Mouse (Mus musculus): ENCODE measurements around the gene Lce1k.
"Not testable (repeated sequence)": the region's sequence is repeated elsewhere in the genome, so short reads cannot be mapped to it uniquely, and the experiment has no call there.

Gene Lce1k

GRCm38 (mm10) chr3:92807791-92808190 lies at the start of gene Lce1k:
Lce1k (minus strand) TSS chr3:92807891.
- DNase-seq, result no peak

- DNase-seq, result no peak
These were observed 43.5 kb upstream of the Lce1k start, which contains the start of gene Lce1l for GRCm38 (mm10) chr3:92851186-92851585. Lce1l (minus strand) TSS chr3:92851286.

GRCm38 (mm10) chr3:92827108-92827507 lies 19.4 kb upstream of the Lce1k start, which contains the start of gene Kprp:
Kprp (minus strand) TSS chr3:92827247.
- DNase-seq, result no peak

- no peak for DNase-seq
These were observed 18.1 kb upstream of the Lce1k start for GRCm38 (mm10) chr3:92825808-92826207.

GRCm38 (mm10) chr3:92816036-92816435 lies 8.3 kb upstream of the Lce1k start:
- DNase-seq, result not testable (repeated sequence)

- DNase-seq, result no peak
These were observed 7.9 kb upstream of the Lce1k start for GRCm38 (mm10) chr3:92815581-92815980.

GRCm38 (mm10) chr3:92790414-92790813 lies 17.3 kb downstream of the Lce1k start, which contains the start of gene Lce1j:
Lce1j (minus strand) TSS chr3:92790514.
- no peak for DNase-seq

- no peak for DNase-seq
These were observed 28.9 kb downstream of the Lce1k start, which contains the start of gene Lce1i for GRCm38 (mm10) chr3:92778799-92779198. Lce1i (minus strand) TSS chr3:92778899.

GRCm38 (mm10) chr3:92771573-92771972 lies 36.1 kb downstream of the Lce1k start:
- no peak for DNase-seq

GRCm38 (mm10) chr3:92764965-92765364 lies 42.7 kb downstream of the Lce1k start, which contains the start of gene Lce1h:
Lce1h (minus strand) TSS chr3:92765065.
- DNase-seq, result no peak
